Mouse (Mus musculus): ENCODE data around the gene Vapb.
A peak's percentile ranks its signal among the peaks of the same experiment; 100 is the strongest.

Vapb gene

DNA sequence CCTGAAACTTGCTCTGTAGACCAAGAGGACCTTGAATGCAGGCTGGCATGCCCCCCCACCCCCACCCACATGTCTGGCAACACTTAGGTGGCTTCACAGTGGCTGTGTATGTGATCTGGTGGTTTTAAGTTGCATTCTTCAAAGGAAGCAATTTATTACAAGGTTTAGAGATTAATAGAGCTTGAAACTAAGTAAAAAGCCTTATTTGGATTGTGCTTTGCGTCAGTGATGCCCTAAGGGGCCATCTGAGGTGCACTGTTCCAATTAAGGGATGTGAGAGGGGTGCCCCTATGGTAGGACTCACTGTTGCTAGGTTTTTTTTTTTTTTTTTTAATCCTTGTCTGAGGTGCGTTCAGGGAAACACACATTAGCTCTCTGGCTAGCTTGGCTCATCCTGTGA, 2.9 kb upstream of the Vapb start:
- DNase-seq (ENCODE audit: low spot score in 2 of 2): no peak

- no peak for DNase-seq (ENCODE audit: low spot score in 2 of 2)
These were observed 921 bp downstream of the Vapb start for GRCm38 (mm10) chr2:173738232-173738631.

DNA sequence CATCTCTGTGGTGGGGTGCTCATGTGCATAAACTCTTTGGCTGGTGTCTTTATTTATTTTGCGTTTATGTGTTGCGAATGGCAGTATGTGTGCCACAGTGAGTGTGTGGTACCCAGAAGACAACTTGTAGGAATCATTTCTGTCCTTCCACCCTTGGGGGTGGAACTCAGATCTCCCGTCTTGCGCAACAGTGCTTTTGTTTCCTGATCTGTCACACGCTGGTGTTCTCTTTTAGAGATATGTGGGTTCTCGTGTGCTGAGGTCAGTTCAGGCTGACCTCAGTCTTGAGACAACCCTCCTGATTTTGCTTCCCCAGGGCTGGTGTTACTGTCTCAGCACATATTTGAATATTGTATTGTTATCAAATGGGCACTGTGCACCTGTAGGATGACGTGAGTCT, 1.8 kb downstream of the Vapb start:
- no peak for DNase-seq (ENCODE audit: low spot score in 2 of 2)

DNA sequence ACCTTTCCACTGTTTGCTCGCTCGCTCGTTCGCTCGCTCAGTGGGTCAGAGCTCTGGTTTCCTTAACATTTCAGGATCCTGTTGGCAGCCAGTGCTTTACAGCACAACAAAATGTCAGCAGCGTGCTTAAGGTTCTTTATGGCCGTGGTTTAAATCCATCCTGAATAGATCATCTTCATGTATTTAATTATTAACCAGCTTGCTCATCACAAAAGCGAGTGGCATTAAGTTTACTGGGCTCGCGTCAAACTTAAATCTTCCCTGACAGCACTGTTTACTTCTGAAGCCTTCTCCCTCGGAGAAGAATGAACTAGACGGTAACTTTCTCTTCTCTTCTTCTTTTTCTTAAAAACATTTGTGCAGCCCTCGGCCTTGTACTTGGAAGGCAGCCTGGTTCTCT, 4.8 kb downstream of the Vapb start:
- DNase-seq (ENCODE audit: low spot score in 2 of 2): no peak

- DNase-seq (ENCODE audit: low spot score in 2 of 2): no peak
These were observed 5.4 kb downstream of the Vapb start for GRCm38 (mm10) chr2:173742744-173743143.

- no peak for DNase-seq (ENCODE audit: low spot score in 2 of 2)
These were observed 6.9 kb downstream of the Vapb start for GRCm38 (mm10) chr2:173744070-173744815.

DNA sequence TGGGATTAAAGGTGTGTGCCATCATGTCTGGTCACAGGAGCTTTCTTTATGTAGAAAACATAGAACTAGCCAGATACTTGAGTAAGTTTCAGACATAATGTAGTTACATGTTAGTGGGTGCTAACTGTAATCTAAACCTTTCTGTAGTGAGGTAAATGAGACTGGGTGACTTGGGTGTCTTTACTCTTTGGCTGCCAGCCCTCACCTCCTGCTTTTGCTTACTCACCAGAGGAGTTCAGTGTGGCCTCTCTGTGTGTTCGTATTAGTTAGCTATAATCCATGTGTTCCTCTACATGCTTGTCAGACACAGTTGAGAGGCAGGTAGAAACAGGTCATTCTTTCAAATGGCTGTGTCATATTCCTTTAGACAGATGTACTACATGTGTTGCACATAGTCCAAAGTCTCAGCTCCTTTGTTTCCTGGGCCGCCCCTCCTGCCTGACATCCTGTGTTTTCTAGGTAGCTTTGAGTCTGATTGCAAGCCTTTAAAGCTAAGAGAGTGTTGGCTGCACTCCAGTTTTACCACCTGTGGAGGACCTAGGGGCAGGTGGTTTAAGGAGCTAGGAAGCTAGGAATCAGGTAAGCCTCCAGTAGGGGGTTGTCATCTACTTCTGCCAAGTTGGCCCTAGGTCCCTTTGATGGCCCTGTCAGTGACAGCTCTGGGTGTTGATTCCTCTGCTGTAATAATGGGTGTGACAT, 11.8 kb downstream of the Vapb start:
- DNase-seq (ENCODE audit: low spot score in 2 of 2): no peak

- no peak for DNase-seq (ENCODE audit: low spot score in 2 of 2)
These were observed 18.3 kb downstream of the Vapb start for GRCm38 (mm10) chr2:173755433-173756144.

- no peak for DNase-seq (ENCODE audit: low spot score in 2 of 2)
These were observed 20.4 kb downstream of the Vapb start for GRCm38 (mm10) chr2:173757624-173758155.

DNA sequence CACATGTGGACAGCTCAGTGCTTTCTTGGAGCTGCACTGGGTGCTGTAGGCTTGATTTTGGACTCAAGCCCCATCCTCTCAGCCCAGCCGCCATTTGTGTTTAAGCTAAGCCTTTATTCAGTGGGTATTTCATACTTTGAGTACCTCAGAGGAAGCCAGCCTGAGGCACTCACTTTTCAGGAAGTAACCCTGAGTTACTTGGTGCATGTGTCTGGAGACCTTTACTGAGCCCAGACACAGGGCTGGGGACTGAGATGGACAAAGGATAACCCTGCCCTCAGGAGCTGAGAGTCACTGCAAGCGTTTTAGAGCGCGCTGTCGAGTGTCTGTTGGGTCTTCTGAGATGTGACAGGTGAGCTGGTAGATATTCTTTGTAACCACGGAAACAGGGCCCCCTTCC, 23.3 kb downstream of the Vapb start:
- no peak for DNase-seq (ENCODE audit: low spot score in 2 of 2)

DNA sequence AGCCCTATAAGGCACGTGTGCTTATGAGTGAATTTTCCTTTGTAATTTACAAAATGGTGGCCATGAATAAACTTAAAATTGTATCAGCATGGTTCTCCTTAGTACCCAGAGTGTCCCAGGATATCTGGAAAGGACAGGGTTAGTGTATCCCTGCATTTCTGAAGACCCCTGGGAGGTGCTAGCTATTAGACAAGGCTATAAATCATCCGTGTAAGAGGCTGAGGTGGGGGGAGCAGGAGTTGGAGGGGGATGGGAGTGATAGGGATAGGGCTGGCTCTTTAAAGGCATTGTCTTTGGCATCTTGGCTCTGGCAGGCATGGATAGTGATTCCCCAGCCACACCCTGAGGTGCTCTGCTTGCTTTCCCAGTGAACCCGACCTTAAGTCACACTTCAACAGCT, 27.3 kb downstream of the Vapb start:
- no peak for DNase-seq (ENCODE audit: low spot score in 2 of 2)

DNA sequence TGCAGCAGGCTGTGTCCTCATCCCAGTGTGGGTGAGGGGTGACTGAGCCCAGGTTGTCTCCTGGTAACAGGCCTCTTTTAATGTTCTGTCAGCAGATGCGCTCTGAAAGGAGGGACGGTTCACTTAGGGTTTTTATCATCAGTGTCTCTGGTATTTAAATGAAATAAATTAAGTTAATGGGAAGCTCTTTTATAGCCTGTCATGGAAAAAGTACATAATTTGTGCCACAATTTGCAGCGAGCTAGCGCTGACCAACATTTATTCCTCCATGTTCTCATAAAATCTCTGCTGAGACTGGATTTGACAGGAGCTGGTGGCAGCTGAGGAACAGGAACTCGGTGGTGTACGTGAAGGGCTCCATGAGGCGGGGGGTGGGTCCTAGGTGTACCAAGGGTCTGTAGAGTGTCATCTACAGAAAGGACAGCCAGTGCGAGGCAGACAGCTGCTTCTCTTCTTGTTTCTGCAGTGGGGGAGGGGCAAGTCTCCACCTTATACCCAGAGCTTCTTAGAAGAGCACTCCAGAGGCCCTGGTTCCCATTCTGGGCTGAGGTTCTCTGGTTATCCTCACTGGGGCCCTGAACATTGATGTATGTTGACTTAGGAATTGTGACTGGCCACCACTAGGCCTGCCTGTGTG, 30.8 kb downstream of the Vapb start:
- peak in 1 of 2 experiments; percentile 58 for DNase-seq (ENCODE audit: low spot score in 2 of 2)

- DNase-seq (ENCODE audit: low spot score in 2 of 2): no peak
These were observed 31.9 kb downstream of the Vapb start for GRCm38 (mm10) chr2:173769183-173769582.

DNA sequence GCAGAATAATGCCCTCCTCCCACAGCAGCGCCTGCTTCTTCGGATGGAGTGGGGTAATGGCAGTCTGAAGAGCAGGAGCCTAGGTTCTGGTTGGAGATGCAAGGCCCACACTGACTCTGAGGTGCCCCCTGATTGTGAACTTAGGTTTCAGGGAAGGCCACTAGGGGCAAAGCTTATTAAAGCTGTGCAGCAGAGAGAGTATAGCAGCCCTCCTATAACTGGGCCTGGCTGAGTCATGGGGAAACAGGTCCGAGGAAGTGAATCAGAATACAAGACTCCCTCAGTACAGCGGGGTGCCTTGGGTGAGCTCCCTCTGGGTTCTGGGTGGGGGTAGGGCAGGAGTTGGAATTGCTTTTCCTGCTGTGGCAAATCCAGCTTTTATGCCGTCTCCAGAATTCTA, 33.3 kb downstream of the Vapb start:
- DNase-seq (ENCODE audit: low spot score in 2 of 2): no peak

GRCm38 (mm10) chr2:173771706-173772105, 34.4 kb downstream of the Vapb start:
- no peak for DNase-seq (ENCODE audit: low spot score in 2 of 2)

DNA sequence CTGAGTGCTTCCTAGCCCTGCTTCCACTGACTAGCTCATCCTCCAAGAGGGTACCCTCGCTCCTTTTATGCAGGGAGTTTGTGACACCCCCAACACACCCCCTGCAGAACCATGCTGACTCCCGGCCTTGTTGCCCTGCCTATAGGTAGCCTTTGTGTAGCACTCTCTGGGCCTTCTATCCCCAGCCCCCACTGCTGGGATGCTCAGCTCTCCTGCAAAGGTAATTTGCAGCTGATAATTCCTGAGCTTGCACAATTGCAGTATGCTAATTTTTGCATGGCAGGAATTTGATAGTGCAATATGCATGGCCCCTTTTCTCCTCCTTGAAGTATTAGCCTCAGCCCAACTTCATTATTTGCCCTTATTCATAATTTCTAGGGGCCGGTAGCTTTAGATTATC, 38.2 kb downstream of the Vapb start:
- no peak for DNase-seq (ENCODE audit: low spot score in 2 of 2)

DNA sequence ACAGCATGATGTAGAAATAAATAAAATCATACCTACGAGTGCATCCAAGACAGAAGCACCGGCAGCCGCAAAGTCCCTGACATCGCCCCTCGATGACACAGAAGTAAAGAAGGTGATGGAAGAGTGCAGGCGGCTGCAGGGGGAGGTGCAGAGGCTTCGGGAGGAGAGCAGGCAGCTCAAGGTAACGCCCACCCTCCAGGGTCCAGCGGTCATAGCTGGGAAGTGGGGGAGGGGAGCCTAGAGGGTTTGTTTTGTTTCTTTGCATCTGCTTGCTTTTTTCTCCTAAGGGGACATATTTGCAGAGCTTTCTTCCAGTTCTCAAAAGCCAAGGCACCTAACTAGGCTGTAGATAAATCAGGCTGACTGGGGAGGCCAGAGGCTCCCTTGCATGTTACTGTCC, 38.8 kb downstream of the Vapb start:
- DNase-seq (ENCODE audit: low spot score in 2 of 2): no peak

GRCm38 (mm10) chr2:173780931-173781330, 43.6 kb downstream of the Vapb start:
- no peak for DNase-seq (ENCODE audit: low spot score in 2 of 2)

DNA sequence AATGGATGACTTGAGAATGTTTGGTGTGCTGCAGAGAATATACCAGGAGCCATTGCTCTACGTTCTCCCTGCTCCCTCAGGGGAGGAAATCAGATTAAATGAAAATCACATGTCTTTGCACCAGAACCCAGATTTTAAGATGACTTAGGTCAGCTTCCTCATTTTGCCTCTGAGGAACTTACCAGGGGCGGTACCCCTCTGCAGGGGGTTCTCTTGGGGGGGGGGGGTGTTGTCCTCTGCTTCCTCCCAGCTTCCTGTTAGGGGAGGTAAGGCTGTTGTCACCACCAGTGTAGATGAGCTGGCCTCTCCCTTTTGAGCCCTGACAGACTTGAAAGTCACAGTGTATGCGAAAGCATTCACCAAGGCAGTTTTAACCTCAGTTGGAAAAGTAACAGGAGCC, 47.1 kb downstream of the Vapb start:
- DNase-seq (ENCODE audit: low spot score in 2 of 2): no peak

DNA sequence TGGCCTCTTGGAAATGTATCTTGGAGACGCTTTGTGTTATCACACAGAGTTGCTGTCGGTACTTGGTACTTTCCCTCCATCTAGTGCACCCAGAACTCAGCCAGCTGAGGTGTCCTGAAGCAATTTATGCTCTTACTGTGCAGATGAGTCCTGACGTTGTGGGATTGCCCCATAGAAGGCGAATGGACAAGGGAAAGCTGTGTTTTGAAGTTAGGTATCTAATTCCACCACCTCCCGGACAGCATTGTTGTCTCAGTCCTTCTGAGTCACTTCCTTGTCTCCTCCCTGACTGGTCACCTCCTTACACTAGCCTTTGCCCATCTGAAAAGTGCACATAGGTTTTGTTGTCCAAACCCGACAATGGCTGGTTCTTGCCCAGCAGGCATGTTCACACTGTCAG, 47.6 kb downstream of the Vapb start:
- no peak for DNase-seq (ENCODE audit: low spot score in 2 of 2)

- DNase-seq (ENCODE audit: low spot score in 2 of 2): no peak
These were observed 52.9 kb downstream of the Vapb start for GRCm38 (mm10) chr2:173789945-173790804.
